Mouse (Mus musculus) heart, postnatal 0 days (tissue): ENCODE data around the gene Casd1.

Experiments
- CTCF ChIP-seq: IDR thresholded peaks from 2 replicates; pipeline ENCODE4 v1.5.1; 2016; ENCODE audit warnings: antibody characterized with exemption, control low read depth, low read depth
- EP300 ChIP-seq: IDR thresholded peaks from 2 replicates; pipeline ENCODE4 v1.6.1; 2016; ENCODE audit warnings: antibody characterized with exemption, low read depth

- TF ChIP-seq EP300 (no peak), CTCF (no peak)
Measured at GRCm38 (mm10) chr6:4555366-4555765, 45.3 kb upstream of the Casd1 start.
